Mouse (Mus musculus) hindbrain, embryonic 11.5 days (tissue): ENCODE measurements around the gene Exoc5. TPM values are rescaled to one million over a fixed set of nuclear protein-coding genes. Genes with fewer than 3 reads are reported as not detected.

Source experiments
- ATAC-seq: fragments of 200-750 bp; cut with Nextera tagmentation; 2 replicates; pipeline ENCODE4 v1.8.0; 2017; ENCODE audit warnings: mild to moderate bottlenecking, moderate TSS enrichment, moderate library complexity; ENCODE audit not compliant: low FRiP score
- DNase-seq: peaks from one replicate; pipeline ENCODE4 v3.0.0-alpha.2; 2015; ENCODE audit warnings: low spot score
- H3K27ac ChIP-seq: fragments of 300-500 bp; sonication (generic); 2 replicates; pipeline ENCODE4 v1.5.1; 2014; ENCODE audit warnings: mild to moderate bottlenecking, low read depth, low read length
- H3K27me3 ChIP-seq: fragments of 300-500 bp; sonication (generic); 2 replicates; pipeline ENCODE4 v1.6.1; 2014; ENCODE audit warnings: mild to moderate bottlenecking, low read length, moderate library complexity, mixed read lengths; ENCODE audit not compliant: control insufficient read depth, insufficient read depth
- H3K36me3 ChIP-seq: fragments of 300-500 bp; sonication (generic); 2 replicates; pipeline ENCODE4 v1.6.1; 2014; ENCODE audit warnings: mild to moderate bottlenecking, low read length, moderate library complexity, mixed read lengths; ENCODE audit not compliant: control insufficient read depth, insufficient read depth
- H3K4me1 ChIP-seq: fragments of 300-500 bp; sonication (generic); replicated peaks from 2 replicates; pipeline ENCODE4 v1.6.1; 2014; ENCODE audit warnings: low read length, mixed read lengths; ENCODE audit not compliant: control insufficient read depth, insufficient read depth
- H3K4me2 ChIP-seq: fragments of 300-500 bp; sonication (generic); replicated peaks from 2 replicates; pipeline ENCODE4 v1.6.1; 2014; ENCODE audit warnings: mild to moderate bottlenecking, low read depth, low read length
- H3K4me3 ChIP-seq: fragments of 300-500 bp; sonication (generic); 2 replicates; pipeline ENCODE4 v1.5.1; 2014; ENCODE audit warnings: low read depth, low read length
- H3K9ac ChIP-seq: fragments of 300-500 bp; sonication (generic); 2 replicates; pipeline ENCODE4 v1.6.1; 2014; ENCODE audit warnings: low read depth, low read length
- H3K9me3 ChIP-seq: fragments of 300-500 bp; sonication (generic); 2 replicates; pipeline ENCODE4 v1.6.1; 2016; ENCODE audit warnings: low read length; ENCODE audit not compliant: control insufficient read depth
- WGBS: fragments of 180-500 bp; shearing (Covaris S2); extraction: QIAGEN DNeasy Blood & Tissue Kit; methylation state at CpG from one replicate; pipeline ENCODE4 v1.1.7; 2014; 5-methylcytosine and 5-hydroxymethylcytosine counted together
- polyA plus RNA-seq: library from polyadenylated mRNA; unstranded; fragments of >200 nt; fragmentation: Nextera tagmentation; extraction: Ambion mirVana; gene quantifications from 2 replicates; pipeline ENCODE4 v1.2.1, GENCODE M21; 2014

Gene Exoc5
- polyA plus RNA-seq, 1 experiment from 2014 or later = 94.2 TPM

DNA sequence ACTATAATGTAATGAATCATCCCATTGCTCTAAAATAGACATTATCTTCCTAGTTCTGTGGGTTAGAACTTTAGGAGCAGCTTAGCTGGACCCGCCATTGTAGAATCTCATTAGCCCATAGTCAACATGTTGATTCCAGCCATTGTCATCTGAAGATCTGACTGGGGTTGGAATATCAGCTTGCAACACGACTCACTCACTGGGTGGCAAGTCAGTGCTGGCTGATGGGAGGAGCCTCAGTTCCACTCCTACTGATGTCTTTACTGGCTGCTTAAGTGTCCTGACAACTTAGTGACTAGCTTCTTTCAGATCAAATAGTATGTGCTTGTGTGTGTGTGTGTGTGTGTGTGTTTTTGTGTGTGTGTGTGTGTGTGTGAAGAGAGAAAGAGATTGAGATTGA, 7.9 kb upstream of the Exoc5 start:
- no peaks in the 10 kb centered on the region for H3K36me3 ChIP-seq
- H3K27ac ChIP-seq = no peak overlapping the region
- 70% methylated on average over 2 of the region's 2 CpGs for WGBS
- H3K4me2 ChIP-seq = no peak overlapping the region
- no peaks in the 10 kb centered on the region for H3K9me3 ChIP-seq
- no peak overlapping the region for H3K4me3 ChIP-seq
- no peak for ATAC-seq
- H3K9ac ChIP-seq = no peak overlapping the region
- no peak for DNase-seq
- H3K4me1 ChIP-seq = no peaks in the 10 kb centered on the region
- H3K27me3 ChIP-seq = no peaks in the 10 kb centered on the region

GRCm38 (mm10) chr14:49073896-49074295, 7.4 kb upstream of the Exoc5 start:
- Histone ChIP-seq H3K4me3 (no peak overlapping the region), H3K4me1 (no peaks in the 10 kb centered on the region), H3K27me3 (no peaks in the 10 kb centered on the region), H3K36me3 (no peaks in the 10 kb centered on the region), H3K27ac (no peak overlapping the region), H3K4me2 (no peak overlapping the region), H3K9me3 (no peaks in the 10 kb centered on the region), H3K9ac (no peak overlapping the region)
- WGBS = 95% methylated on average over 7 of the region's 7 CpGs
- DNase-seq (no peak), ATAC-seq (no peak)

DNA sequence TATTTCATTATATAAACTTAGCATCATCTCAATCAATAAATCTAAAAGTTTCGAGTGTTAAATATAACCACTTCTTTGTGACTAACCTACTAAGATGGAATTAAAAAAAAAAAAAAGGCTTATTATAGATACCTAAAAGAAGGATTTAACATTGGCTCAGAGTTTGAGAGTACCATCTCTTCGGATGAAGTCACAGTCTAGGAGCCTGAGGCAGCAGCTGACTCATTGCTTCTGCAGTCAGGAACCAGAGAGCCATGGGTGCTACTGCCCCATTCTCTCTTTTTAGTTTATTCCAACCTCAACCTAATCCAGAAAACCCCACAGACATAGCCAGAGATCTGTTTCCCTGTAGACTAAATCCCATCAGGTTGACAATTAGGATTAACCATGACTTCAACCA, 6.4 kb upstream of the Exoc5 start:
- no peak overlapping the region for H3K4me2 ChIP-seq
- WGBS = 92% methylated on average over 2 of the region's 2 CpGs
- ATAC-seq (no peak), DNase-seq (no peak)
- no peaks in the 10 kb centered on the region for H3K36me3 ChIP-seq
- no peaks in the 10 kb centered on the region for H3K27me3 ChIP-seq
- no peak overlapping the region for H3K4me3 ChIP-seq
- no peaks in the 10 kb centered on the region for H3K4me1 ChIP-seq
- H3K27ac ChIP-seq = no peak overlapping the region
- H3K9me3 ChIP-seq = no peaks in the 10 kb centered on the region
- H3K9ac ChIP-seq = no peak overlapping the region

GRCm38 (mm10) chr14:49065529-49066273, 752 bp downstream of the Exoc5 start, which contains the start of gene Ap5m1:
Gene Ap5m1 (plus strand): TSS chr14:49066097.
- DNase-seq = peak; percentile 61
- WGBS = under 1% methylated on average over 32 of the region's 62 CpGs

DNA sequence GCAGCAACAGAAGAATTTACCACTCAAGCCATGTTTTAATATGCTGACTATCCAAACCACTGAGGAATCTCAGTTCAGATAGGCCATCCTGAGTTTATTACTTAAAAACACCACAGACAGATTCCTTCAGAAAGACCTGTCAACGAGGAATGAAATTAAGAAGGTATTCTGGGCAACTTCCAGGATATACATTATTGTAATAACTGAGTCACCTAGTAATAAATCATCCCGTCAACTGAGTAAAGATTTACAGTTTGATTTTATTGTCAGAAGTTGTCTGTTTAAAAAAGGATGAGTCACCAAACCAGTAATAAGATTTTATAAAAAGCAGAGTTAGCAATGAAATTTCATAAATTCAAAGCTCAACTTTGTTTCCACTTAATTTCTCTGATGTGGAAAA, 2.6 kb downstream of the Exoc5 start:
- Histone ChIP-seq H3K4me2 (no peak overlapping the region), H3K4me1 (no peaks in the 10 kb centered on the region), H3K4me3 (no peak overlapping the region), H3K27ac (no peak overlapping the region), H3K36me3 (no peaks in the 10 kb centered on the region), H3K9me3 (no peaks in the 10 kb centered on the region), H3K27me3 (no peaks in the 10 kb centered on the region), H3K9ac (no peak overlapping the region)
- no peak for ATAC-seq
- 91% methylated on average over 2 of the region's 2 CpGs for whole genome bisulfite sequencing
- no peak for DNase-seq

More at GRCm38 (mm10) chr14:49065529-49066273, 752 bp downstream of the Exoc5 start, which contains the start of gene Ap5m1:
- H3K4me1 ChIP-seq = no peaks in the 10 kb centered on the region
- peak within 1 kb of the TSS; percentile 95 for H3K4me3 ChIP-seq
- peak within 1 kb of the TSS; percentile 98 for H3K27ac ChIP-seq
- peak within 1 kb of the TSS; percentile 48 for H3K4me2 ChIP-seq
- no peaks in the 10 kb centered on the region for H3K27me3 ChIP-seq
- H3K9ac ChIP-seq = peak within 1 kb of the TSS; percentile 97
- H3K36me3 ChIP-seq = no peaks in the 10 kb centered on the region
- no peaks in the 10 kb centered on the region for H3K9me3 ChIP-seq
- peak; percentile 65 for ATAC-seq

GRCm38 (mm10) chr14:49049492-49049891, 17.0 kb downstream of the Exoc5 start:
- H3K4me2 ChIP-seq = no peak overlapping the region
- H3K9me3 ChIP-seq = no peaks in the 10 kb centered on the region
- no peak overlapping the region for H3K27ac ChIP-seq
- H3K27me3 ChIP-seq = no peaks in the 10 kb centered on the region
- H3K4me3 ChIP-seq = no peak overlapping the region
- no peak for ATAC-seq
- H3K4me1 ChIP-seq = no peaks in the 10 kb centered on the region
- H3K36me3 ChIP-seq = no peaks in the 10 kb centered on the region
- no peak overlapping the region for H3K9ac ChIP-seq
- DNase-seq = no peak

DNA sequence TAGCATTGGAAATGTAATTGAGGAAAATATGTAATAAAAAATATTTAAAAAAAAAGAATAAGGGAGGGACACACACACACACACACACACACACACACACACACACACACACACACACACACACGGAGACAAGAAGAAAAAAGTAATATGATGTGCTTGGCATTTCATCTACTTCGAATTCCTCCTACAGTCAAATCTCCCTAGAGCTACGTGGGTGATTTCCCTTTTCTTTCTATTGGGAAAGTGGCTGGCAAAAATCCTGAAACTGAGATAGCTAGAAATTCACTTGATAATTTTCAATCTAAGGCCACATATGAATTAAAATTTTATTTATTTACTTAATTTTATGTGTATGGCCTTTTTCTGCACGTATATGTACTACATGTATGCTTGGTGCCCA, 20.8 kb downstream of the Exoc5 start:
- no peak overlapping the region for H3K4me2 ChIP-seq
- ATAC-seq (no peak), DNase-seq (no peak)
- H3K4me1 ChIP-seq = no peaks in the 10 kb centered on the region
- H3K9me3 ChIP-seq = no peaks in the 10 kb centered on the region
- H3K9ac ChIP-seq = no peak overlapping the region
- WGBS = 91% methylated on average over 4 of the region's 4 CpGs
- H3K36me3 ChIP-seq = no peaks in the 10 kb centered on the region
- no peaks in the 10 kb centered on the region for H3K27me3 ChIP-seq
- no peak overlapping the region for H3K4me3 ChIP-seq
- H3K27ac ChIP-seq = no peak overlapping the region

GRCm38 (mm10) chr14:49028991-49029390, 37.5 kb downstream of the Exoc5 start:
- no peaks in the 10 kb centered on the region for H3K9me3 ChIP-seq
- no peak for DNase-seq
- H3K9ac ChIP-seq = no peak overlapping the region
- no peaks in the 10 kb centered on the region for H3K4me1 ChIP-seq
- 0 out of 2 replicates have a peak, but pooled peaks cover 1% of the 10 kb centered on the region for H3K36me3 ChIP-seq
- WGBS = 83% methylated on average over 5 of the region's 5 CpGs
- H3K27ac ChIP-seq = no peak overlapping the region
- H3K4me3 ChIP-seq = no peak overlapping the region
- ATAC-seq = no peak
- H3K27me3 ChIP-seq = no peaks in the 10 kb centered on the region
- H3K4me2 ChIP-seq = no peak overlapping the region

GRCm38 (mm10) chr14:49027779-49028368, 38.6 kb downstream of the Exoc5 start:
- Histone ChIP-seq H3K4me3 (no peak overlapping the region), H3K4me1 (no peaks in the 10 kb centered on the region), H3K36me3 (no peaks in the 10 kb centered on the region), H3K9ac (no peak overlapping the region), H3K9me3 (no peaks in the 10 kb centered on the region), H3K4me2 (no peak overlapping the region), H3K27ac (no peak overlapping the region), H3K27me3 (no peaks in the 10 kb centered on the region)
- WGBS = 87% methylated on average over 3 of the region's 3 CpGs
- ATAC-seq = no peak
- DNase-seq = no peak
